Mouse (Mus musculus) thymus, postnatal 0 days (tissue): ENCODE measurements around the gene Sdk2. TPM values are rescaled to one million over a fixed set of nuclear protein-coding genes. Genes with fewer than 3 reads are reported as not detected.

Experiments used
- DNase-seq: peaks from one replicate; pipeline ENCODE4 v3.0.0-alpha.2; 2015; ENCODE audit warnings: low spot score
- polyA plus RNA-seq: library from polyadenylated mRNA; unstranded; fragments of >200 nt; fragmentation: Nextera tagmentation; extraction: Ambion mirVana; gene quantifications from 2 replicates; pipeline ENCODE4 v1.2.1, GENCODE M21; 2015

Sdk2 gene
- polyA plus RNA-seq, 1 experiment from 2014 or later = 0.60 TPM

DNA sequence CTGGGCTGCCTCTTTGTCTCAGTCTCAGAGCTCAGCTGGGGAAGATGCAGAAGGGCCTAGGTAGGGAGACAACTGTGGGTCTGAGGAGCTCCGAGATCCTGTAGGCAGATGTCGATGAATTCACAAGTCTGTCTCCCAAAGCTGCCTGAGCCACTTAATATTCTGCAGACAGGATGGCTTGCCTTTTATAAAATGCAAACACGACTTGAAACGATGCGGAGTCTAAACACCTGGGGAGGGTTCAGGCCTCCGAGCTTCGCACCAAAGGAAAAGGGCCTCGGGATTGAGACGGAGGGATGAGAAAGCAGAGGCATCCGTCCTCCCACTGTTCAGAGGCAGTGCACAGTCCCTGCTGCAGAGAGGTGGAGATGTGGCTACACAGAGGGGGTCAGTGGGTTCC is 74.0 kb downstream of the Sdk2 start:
- DNase-seq = no peak

DNA sequence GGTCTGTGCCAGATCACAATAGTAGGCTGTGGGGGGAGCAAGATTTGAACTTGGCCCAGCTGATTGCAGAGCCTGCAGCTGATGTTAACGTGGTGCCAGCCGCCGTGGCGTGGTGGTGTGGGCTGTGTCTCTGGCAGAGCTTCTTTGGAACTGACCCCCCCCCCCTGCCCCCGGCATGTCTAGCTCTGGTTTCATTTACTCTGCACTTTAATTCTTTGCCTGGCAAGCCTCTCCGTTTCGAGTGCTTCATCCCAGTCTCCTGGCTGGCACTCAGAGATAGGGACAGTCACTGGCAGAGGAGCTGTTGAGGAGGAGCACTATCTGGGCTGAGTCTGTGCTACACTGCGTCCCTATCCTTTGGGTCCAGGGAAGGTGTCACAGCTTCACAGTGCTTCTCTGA is 75.0 kb downstream of the Sdk2 start:
- no peak for DNase-seq

DNA sequence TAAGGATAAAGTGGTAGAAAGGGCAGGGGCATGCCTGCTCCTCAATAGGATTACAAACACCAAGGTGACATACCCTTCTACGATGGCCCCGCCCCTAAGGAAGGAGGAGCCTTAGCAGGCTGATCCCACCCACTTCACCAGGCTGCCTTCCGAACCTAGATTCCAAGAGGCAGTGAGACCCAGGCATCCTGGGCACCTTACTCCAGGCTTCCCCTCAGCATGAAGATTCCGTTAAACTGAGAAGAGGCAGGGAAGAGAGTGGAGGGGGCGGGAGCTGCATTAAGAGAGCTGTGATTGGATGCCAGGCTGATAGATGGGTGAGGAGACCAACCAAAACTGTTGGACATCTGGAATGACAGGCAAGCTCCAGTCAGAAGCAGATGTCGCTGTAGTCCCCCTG is 76.4 kb downstream of the Sdk2 start:
- no peak for DNase-seq

DNA sequence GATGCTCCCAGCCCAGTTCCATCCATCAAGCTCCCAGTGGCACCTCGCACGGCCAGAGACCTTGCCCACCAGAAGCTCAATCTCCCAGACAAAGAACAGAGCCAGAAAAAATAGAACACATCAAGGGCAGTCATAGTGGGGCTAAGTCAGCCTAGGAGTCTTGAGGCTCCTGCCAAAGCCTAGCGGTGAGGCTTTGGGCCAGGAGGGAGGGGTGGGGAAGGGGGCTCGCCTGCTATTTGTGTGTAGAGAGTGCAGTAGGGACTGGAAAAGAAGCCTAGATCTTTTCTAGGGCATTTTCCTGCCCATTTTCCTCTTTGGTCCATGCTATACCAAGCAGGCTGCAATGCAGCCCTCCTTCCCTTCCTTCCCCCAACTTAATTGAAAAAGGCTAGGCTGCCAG is 76.8 kb downstream of the Sdk2 start:
- DNase-seq = no peak

DNA sequence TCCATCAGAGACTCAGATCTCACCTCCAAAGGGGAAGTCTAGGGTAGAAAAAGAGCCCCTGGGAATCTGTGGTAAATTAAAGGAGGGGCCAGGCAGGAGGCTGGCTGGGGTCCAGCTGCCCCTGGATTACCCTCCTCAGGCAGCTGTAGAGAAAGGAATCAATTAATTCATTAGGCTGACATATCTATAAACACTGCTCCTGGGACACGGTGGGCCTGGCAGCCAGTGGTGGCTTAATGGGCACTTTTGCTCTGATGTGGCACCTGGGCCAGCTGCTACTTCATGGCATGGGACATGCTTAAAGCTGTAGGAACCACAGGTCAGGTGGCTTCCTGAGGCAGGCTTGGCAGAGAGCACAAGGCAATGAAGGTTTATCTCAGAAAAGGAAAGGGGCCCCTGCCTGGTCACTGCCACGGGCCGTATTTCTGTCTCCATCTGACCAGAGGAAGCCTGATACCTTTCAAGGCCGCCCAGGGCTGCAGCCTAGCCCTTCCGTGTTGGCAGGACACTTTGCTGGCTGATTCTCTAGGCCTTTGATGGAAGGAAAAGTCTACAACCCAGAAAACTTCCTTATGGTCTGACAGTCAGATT is 80.9 kb downstream of the Sdk2 start:
- no peak for DNase-seq

DNA sequence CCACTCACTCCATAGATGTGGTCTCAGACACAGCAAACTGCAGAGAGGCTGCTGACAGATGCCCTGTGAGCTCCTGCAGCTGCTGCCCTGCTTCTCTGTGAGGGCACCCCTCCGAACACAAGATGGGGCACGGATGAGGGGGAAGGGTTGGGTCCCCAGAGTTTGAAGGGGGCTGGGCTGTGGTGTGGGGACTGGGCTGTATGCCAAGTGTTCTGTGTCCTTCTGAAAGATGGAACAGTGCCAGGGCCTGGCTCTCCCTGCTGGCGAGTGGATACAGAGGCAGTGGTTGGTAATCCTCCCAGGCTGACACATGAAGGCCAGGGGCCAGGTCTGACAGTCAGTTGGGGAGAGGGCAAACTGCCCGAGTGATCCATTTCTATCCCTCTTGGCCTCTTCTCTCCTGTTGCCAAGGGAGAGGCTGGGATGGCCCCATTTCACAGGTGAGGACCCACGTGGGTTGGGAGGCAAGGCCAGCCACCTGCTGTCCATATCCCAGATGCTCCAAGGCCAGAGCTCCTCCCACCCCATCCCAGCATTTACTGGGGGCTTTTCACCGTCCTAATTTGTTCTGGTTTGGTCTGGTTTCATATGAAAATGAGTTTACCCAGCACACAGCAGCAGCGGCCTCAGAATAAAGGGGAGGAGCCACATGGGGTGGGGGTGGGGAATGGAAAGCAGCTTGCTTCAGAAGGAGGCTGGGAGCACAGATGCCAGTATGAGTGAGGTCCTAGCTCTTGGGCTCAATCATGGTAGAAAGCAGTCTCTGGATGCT is 84.9 kb downstream of the Sdk2 start:
- DNase-seq = no peak

DNA sequence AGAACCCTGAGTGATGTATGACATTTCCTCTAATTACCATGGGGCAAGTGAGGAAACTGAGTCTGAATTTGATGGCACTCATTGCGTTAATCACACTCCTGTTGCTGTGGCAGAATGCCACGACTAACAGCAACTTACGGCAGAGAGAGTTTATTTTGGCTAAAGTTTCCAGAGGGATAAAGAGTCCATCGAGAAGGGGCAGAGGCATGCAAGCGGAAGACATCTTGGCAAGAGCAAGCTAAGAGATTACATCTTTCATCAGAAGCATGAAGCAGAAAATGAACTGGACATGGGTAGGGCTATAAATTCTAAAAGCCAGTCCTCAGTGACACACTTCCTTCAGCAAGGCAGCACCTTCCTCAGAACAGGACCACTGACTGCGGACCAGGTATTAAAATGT is 85.8 kb downstream of the Sdk2 start:
- DNase-seq = no peak

DNA sequence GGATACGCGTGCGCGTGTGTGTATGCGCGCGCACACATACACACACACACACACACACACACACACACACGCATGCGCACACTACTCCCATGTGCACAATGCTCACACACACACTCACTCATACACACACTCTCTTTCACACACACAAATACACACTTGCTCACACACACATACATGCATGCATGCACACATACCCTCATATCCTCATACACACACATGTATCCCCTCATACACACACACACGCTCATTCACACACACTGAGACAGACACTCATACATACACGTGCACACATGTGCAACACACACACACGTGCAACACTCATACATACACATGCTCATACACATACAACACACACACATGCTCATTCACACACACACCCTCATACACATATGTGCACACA is 88.5 kb downstream of the Sdk2 start:
- no peak for DNase-seq

DNA sequence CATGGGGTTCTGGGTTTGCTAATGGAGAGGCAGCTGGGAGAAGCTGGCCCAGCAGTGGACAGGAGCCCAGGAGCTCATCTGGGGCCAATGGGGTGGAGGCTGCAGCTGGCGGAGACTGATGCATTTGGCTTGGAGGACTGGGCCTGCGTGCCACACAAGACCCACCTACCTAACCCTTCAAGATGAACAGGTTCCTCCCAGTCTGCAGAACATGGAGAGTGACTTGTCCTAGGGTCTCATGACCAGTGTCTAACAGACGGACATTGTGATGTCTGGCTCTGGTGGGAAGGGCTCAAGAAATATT is 91.2 kb downstream of the Sdk2 start:
- DNase-seq = no peak

DNA sequence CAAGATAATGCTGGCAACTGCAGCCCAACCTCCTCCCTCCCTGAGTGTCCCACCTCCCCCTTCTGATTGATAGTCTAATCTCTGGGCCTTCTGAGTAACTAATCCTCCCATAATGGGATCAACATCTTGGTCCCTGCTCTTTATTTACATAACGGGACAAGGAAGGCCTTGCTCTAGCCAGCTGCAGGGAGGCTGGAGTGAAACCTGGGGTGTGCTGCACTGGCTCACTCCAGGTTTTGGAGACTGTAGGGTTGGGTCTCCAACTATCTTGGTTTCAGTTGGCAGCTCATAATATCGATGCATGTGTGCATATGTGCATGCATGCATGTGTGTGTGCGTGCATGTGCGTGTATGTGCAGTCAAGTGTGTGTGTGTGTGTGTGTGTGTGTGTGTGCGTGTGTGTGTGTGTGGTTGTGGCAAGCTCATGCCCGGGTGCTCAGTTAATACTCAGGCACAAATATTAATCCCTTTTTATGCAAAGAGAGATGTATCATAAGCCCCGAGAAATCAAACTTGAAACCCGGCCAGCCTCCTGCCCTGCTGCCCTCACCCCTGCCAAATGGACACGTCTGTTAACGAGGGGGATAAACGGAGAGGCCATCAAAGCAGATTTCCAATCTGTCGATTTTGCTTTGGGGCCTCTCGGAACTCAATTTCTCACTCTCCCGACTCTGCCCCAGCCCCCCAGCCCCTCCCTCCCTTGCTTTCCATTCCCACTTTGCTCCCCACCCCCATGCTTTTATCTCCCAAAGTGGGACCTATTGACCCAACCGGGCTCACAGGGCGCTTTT is 91.8 kb downstream of the Sdk2 start:
- no peak for DNase-seq

DNA sequence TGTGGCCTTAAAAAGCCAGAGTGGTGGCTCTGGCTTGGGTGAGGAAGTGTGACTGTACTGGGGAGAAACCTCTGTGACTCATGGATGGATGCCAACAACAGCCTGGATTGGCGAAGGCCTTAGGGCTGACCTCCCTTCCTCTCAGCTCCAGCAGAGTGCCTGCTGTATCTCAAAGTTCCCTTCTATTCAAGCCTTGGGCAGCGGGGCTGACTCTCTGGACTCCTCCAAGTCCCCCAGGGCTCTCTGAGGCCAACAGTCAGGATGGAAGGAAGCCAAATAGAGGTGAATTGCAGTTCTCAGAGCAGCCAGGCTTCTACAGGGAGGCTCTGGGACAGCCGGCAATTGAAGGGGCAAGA is 94.4 kb downstream of the Sdk2 start:
- no peak for DNase-seq

DNA sequence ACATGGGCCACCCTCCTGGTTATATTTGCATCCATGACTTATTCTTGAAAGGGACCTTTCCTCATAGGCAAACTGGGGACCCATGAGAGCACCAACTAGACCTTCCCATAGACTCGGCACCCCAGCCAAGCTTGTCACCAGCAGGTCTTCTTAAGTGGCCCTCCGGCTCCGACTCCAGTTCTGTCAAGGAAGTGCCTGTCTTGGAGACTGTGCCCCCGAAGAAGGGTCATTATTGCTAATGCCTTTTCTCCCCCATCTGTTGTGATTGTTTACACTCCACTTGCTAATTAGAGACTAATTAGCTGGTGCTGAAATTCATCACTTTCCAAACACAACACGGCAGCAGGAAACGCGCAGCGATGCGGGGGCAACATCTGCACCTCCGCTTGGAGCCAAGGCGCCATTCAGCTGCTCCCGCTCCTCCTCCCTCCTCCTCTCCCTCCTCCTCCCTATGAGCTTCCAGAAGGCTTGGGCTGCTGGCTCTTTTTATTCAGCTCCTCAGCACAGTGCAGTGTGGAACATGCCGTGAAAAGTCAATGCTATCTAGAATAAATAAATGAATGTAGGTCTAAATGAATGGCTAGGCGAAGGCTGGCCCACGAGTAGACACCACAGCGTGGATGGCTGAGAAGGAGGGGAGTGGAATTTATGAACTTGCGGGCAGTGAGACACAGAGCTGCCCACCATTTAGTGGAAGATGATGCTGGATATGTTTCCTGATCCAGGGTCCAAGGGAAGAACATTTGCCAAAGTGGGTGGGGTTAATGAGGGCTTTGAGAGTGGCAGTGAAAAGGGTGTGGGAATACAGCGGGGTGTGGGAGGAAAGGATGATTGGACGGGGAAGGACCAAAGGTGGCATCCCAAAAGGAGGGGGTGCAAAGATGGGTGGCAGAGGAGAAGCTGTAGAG is 95.0 kb downstream of the Sdk2 start:
- DNase-seq = no peak

DNA sequence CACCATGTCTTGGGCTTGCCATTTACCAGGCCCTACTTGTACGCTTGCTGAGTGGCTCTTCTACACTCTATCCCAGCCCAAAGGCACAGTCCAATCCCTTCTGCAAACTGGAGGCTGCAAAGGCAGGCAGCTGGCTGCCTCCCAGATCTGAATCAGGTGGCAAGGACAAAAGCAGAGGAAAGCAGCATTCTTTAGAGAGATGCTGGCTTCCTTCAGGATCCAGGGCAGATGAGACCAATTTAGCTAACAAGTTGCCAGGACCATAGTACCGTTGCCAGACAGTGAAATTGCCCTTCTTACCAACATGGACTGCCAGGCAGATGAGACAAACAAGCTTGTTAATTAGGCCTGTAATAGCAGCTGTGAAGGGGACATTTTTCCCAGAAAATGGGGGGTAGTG is 96.8 kb downstream of the Sdk2 start:
- DNase-seq = no peak

DNA sequence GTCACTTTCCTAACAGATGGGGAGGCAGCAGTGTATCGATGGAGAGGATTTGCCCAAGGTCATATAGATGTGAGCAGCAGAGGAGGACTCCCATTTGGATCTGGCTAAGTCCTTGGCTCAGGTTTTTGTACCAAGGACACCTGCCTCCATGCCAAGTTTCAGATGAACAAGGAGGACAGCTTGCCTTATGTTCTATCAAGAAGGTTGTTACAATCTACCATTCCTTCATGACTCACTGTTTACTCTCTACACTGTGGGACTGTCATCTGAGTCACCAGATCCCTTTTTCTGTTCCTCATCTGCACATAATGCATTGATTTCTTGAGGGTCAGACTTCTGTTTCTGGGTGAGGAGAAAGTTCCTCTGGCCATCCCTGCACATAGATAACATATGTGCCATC is 101.6 kb downstream of the Sdk2 start:
- no peak for DNase-seq

DNA sequence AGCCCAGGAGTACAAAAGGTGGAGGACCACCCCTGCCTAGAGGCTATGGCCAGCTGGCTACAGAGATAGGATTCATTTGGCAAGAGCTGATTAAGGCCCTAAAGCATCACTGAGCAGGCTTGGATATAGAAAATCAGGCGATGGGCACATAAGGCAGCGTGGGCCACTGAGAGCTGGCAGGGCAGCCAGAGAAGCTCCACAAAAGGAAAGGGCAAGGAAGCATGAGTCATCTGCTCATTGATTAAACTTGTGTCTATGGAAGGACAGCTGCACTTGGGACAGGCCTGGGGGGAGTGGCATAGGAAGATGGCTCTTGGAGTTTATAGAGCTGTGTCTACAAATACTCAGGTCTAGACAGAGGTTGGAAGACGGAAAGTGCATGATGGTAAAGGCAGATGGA is 104.1 kb downstream of the Sdk2 start:
- no peak for DNase-seq

DNA sequence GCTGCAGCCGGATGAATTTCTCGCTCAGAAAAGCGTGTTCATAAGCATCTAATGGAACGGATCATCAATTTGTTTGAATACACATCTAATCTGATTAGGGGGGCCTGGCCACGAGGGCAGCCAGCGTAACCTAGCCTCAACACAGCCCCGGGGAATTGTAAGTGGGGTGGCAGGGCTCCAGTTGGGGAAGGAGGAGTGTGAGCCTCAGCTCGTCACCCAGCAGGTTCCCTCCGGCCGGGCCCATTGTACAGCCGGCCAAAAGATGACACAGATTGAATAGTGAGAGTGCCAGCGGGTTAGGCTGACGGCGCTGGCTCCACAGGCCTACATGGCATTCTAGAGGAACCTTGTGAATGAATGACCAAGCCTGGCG is 115.2 kb downstream of the Sdk2 start:
- DNase-seq = no peak

DNA sequence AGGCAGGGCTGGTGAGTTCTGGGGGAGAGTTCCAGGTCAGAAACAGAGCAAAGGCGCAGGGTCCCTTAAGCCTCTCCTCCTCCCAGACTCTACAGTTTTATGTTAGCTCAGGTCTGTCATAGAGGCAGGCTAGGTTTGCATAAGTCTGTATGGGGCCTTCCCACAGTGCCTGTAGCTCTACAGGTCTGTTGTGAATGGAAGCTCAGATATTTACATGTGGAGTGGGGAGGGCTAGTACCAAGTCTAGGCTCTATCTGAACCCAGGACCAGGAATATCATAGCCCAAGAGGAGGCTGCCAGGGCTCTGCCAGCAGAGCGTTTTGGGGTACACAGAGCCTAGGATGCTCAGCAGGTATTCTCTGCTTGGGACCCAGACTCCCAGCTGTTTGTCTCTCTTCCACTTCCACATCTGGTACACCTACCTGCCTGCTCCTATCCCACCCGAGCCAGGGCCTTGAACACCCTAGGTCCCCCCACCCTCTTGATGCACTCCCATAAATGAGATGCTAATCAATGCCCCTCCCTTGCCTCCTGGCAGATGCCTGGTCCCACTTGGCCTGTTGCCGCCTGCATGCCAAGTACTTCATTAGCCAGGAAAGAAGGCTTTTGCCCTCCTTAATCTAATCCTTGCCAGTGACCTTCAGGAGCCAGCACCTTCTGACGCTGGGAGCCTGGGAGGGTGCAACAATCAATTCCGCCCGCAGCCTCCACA is 115.8 kb downstream of the Sdk2 start:
- DNase-seq = no peak

DNA sequence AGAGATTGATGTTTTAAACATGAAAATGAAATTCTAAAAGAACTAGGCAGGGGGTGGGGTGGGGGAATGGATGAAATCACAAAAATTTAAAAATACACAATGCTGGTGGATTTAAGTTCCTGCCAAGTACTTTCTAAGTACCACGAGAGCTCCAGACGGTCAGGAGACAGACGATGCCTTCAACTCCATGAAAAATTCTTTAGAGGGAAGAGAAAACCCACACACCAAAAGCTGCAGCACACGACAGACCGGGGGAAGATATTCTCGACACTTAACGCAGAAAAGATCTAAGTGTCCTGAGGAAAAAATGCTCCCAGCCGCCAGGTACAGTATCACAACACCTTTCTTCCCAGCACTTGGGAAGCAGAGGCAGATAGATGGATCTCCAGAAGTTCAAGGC is 118.2 kb downstream of the Sdk2 start:
- no peak for DNase-seq

DNA sequence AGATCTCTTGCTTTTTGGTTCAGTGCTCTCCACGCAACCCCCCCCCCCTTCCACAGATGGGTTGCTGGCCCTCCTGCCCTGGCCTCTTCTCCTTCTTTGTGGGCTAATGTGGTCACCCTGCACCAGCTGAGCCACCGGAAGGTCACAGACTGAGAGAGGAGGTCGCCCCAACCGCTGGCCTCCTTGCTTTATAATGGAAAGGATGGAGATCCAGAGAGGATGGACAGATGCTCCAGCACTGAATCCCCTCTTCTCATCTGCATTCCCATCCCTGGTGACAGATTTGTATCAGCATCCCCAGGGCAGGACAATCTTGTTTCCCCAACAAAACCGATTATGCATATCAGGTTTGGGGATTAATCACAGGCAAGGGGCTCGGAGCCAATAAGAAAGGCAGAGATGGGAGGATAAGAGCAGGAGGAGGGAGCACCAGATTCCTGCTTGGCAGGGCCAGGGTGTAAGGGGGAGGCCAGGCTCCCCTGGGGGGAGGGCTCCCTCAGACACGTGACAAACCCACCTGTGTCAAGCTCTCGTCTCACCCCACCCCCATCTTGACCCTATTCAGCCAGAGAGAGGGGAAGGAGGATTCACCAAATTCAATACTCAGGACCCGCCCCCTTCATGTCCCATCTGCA is 124.6 kb downstream of the Sdk2 start:
- no peak for DNase-seq

DNA sequence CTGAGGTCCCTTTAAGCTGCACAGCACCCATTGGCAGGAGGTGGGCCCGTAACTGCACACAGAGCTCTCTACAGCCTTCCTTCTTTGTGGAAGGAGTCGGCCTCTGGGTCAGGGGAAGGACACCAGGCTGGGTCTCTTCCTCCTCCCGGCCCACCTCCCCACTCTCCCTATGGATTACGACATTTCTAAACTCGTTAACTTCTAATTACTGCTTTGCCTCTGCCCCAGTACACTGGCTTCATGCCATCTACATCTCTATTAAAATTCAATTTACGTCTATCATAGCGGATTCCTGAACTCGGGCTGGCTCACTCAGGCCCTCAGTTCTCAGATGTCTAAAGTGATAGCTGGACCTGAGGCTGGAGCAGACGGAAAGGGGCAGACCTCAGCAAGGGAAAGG is 133.2 kb downstream of the Sdk2 start:
- DNase-seq = no peak

DNA sequence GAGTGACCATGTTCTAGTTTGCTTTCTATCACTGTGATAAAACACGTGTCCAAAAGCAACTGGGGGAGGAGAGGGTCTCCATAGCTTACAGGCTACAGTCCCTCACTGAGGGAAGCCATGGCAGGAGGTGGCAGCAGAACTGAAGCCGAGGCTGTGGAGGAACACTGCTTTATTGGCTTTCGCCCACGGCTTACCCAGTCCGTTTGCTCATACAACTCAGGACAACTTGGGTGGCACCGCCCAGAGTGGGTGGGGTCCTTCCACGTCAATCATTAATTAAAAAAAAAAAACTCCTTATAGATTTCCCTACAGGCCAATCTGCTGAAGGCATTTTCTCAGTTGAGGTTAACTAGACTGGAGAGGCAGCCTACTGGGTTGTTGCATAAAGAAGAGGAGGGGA is 133.9 kb downstream of the Sdk2 start:
- DNase-seq = no peak
